ENCODE assay signal across 7 mouse cellular contexts in genomic region chr7:79498965-79499595, GRCm38 (mm10). TPM values are rescaled to one million over a fixed set of nuclear protein-coding genes. Genes with fewer than 3 reads are reported as not detected.
A peak's percentile ranks its signal among the peaks of the same experiment; 100 is the strongest.
DNase-seq lines count a peak whose midpoint lies in the region; ATAC-seq and TF ChIP-seq lines count a peak whose summit lies in the region.

No protein-coding gene starts in this region.

- 2% methylated on average over 35 of the region's 35 CpGs for WGBS in hindbrain, postnatal 0 days

- intact Hi-C loops in left cerebral cortex, postnatal 4 days (cut with DNase I): loop anchor here (5.0 kb wide), 1 partner anchor 48 kb away; no protein-coding TSS in a partner anchor

- peak; percentile 45 for ATAC-seq in common myeloid progenitor, adult 5-6 weeks (replicated peaks; ENCODE audit: low read depth, poor library complexity, severe bottlenecking)
- ATAC-seq in hindbrain, postnatal 0 days: 0 out of 2 replicates have a peak, but pooled peaks have one; percentile 0
- ATAC-seq in megakaryocyte progenitor cell, adult 5-6 weeks (replicated peaks; ENCODE audit: poor library complexity): peak; percentile 38

- H3K36me3 ChIP-seq in hindbrain, postnatal 0 days (ENCODE audit: insufficient read depth, low read length): no peaks in the 10 kb centered on the region

- peak overlapping the region; percentile 98 for H3K9ac ChIP-seq in hindbrain, postnatal 0 days (replicated peaks; ENCODE audit: low read length)

- TF ChIP-seq CTCF in hindbrain, postnatal 0 days (IDR thresholded peaks at IDR 0.05; ENCODE audit: low read depth): no peak

- H3K9me3 ChIP-seq in hindbrain, postnatal 0 days (ENCODE audit: low read length): no peaks in the 10 kb centered on the region

- peak overlapping the region; percentile 89 for H3K4me3 ChIP-seq in hindbrain, postnatal 0 days (ENCODE audit: low read length)

- peak overlapping the region; percentile 97 for H3K27ac ChIP-seq in hindbrain, postnatal 0 days

- DNase-seq in left cerebral cortex, postnatal 4 days: peak; percentile 73
- DNase-seq in left cerebral cortex, adult 11 months (ENCODE audit: low spot score): no peak
- DNase-seq in adrenal gland, postnatal 10 days: peak; percentile 83
- peak; percentile 73 for DNase-seq in hindbrain, postnatal 0 days (ENCODE audit: low spot score)
- DNase-seq in right cerebral cortex, postnatal 4 days: peak; percentile 49

- no peaks in the 10 kb centered on the region for H3K27me3 ChIP-seq in hindbrain, postnatal 0 days (ENCODE audit: insufficient read depth, low read length)

- H3K4me2 ChIP-seq in hindbrain, postnatal 0 days (ENCODE audit: low read depth, low read length): peak overlapping the region; percentile 93

- peaks cover 9% of the 10 kb centered on the region; the same call in 1 of the 2 replicates for H3K4me1 ChIP-seq in hindbrain, postnatal 0 days (ENCODE audit: insufficient read depth, low read length)

RNA-seq across cellular contexts. Expression of gene Polg, which starts 32.9 kb away (rescaled TPM):
- total RNA-seq in left cerebral cortex, postnatal 4 days (2021): 10 to 100 TPM; 75.8 to 80.6 TPM
- total RNA-seq in adrenal gland, postnatal 10 days (2021): 10 to 100 TPM; 78.9 to 83.1 TPM
- total RNA-seq in common myeloid progenitor, adult 5-6 weeks (2017): 38.4 and 48.4 TPM in 2 replicates
- 60.0 and 79.5 TPM in 2 replicates for total RNA-seq in hindbrain, postnatal 0 days (2014; rRNA removed)
- 23.8 and 23.9 TPM in 2 replicates for polyA plus RNA-seq in hindbrain, postnatal 0 days (2015; fragmentation: Nextera tagmentation; extraction: Ambion mirVana)
- 21.2 and 22.5 TPM in 2 replicates for total RNA-seq in megakaryocyte progenitor cell, adult 5-6 weeks (2015)
- total RNA-seq in megakaryocyte progenitor cell, adult 5-6 weeks (2017): 41.3 and 52.0 TPM in 2 replicates
